Comparison of ENCODE assay signal across 10 mouse cellular contexts in genomic region chr9:77406906-77407305, GRCm38 (mm10). TPM values are rescaled to one million over a fixed set of nuclear protein-coding genes. Genes with fewer than 3 reads are reported as not detected.
DNase-seq lines count a peak whose midpoint lies in the region; ATAC-seq and TF ChIP-seq lines count a peak whose summit lies in the region.
"Had no signal": no experiment of that assay in that cellular context is flagged by ENCODE, and none has a peak within 500 bp of the region (broad histone marks: within the 10 kb centered on the region; RNA-seq: fewer than 3 reads in every experiment).

No protein-coding gene starts in this region.

- WGBS in intestine, embryonic 15.5 days = 52% methylated on average over 7 of the region's 7 CpGs

- peak; percentile 56; the same call in 1 of the 2 replicates for ATAC-seq in intestine, embryonic 15.5 days

- intact Hi-C loops in gastrocnemius, adult 2 months (cut with DNase I) = no loop called here

- H3K4me3 ChIP-seq in gastrocnemius, adult 2 months = no peak overlapping the region
- no peak overlapping the region for H3K4me3 ChIP-seq in intestine, embryonic 15.5 days (replicated peaks)
- H3K4me3 ChIP-seq: heart, embryonic 15.5 days; midbrain, embryonic 12.5 days had no signal

- peak; percentile 51 for TF ChIP-seq CTCF in gastrocnemius, adult 2 months (IDR thresholded peaks at IDR 0.05)

- no peaks in the 10 kb centered on the region for H3K36me3 ChIP-seq in intestine, embryonic 15.5 days
- H3K36me3 ChIP-seq: heart, embryonic 15.5 days; midbrain, embryonic 12.5 days had no signal

- H3K27me3 ChIP-seq in intestine, embryonic 15.5 days (replicated peaks) = no peaks in the 10 kb centered on the region
- H3K27me3 ChIP-seq: heart, embryonic 15.5 days; midbrain, embryonic 12.5 days had no signal

- no peak overlapping the region for H3K9ac ChIP-seq in intestine, embryonic 15.5 days
- H3K9ac ChIP-seq: heart, embryonic 15.5 days; midbrain, embryonic 12.5 days had no signal

- no peaks in the 10 kb centered on the region for H3K9me3 ChIP-seq in intestine, embryonic 15.5 days
- H3K9me3 ChIP-seq: heart, embryonic 15.5 days; midbrain, embryonic 12.5 days had no signal

- peak; percentile 44 for DNase-seq in gastrocnemius, adult 2 months
- no peak for DNase-seq in gastrocnemius, adult 18-20 months (ENCODE audit: low spot score)
- peak; percentile 41 for DNase-seq in urinary bladder, adult 2 months (ENCODE audit: low spot score)
- DNase-seq in urinary bladder, postnatal 4 days (ENCODE audit: low spot score in 2 of 2) = no peak
- peak; percentile 57 for DNase-seq in lung, postnatal 10 days
- DNase-seq in thymus, postnatal 36 days = peak; percentile 69
- no peak for DNase-seq in Muller cell, postnatal 12 days (ENCODE audit: inconsistent ontology term)

- no peak overlapping the region for H3K27ac ChIP-seq in gastrocnemius, adult 2 months
- H3K27ac ChIP-seq in intestine, embryonic 15.5 days = no peak overlapping the region
- H3K27ac ChIP-seq: heart, embryonic 15.5 days; midbrain, embryonic 12.5 days had no signal

- H3K4me2 ChIP-seq in intestine, embryonic 15.5 days (replicated peaks) = no peak overlapping the region
- H3K4me2 ChIP-seq: heart, embryonic 15.5 days; midbrain, embryonic 12.5 days had no signal

- H3K4me1 ChIP-seq in intestine, embryonic 15.5 days (replicated peaks) = no peaks in the 10 kb centered on the region

RNA-seq across cellular contexts. Expression of gene Mlip, which starts 54.1 kb away (rescaled TPM):
- total RNA-seq in gastrocnemius, adult 2 months (2021) = 100 to 1,000 TPM in 1 of 2 experiments, 10 to 100 TPM in 1; 77.3 to 100 TPM
- 100 to 1,000 TPM in 1 of 2 experiments, 10 to 100 TPM in 1; 88.0 to 103 TPM for total RNA-seq in gastrocnemius, adult 18-20 months (2021)
- 0.88 and 1.1 TPM in 2 replicates for polyA plus RNA-seq in urinary bladder, adult 2 months (2012; rRNA removed)
- polyA plus RNA-seq in intestine, embryonic 15.5 days (2015; fragmentation: Nextera tagmentation; extraction: Ambion mirVana) = 0.44 and 0.59 TPM in 2 replicates

Comparison
In these comparisons a context has a peak if more than half of its experiments do, and no peak if none do; other contexts are left out.
1. DNase-seq: peak in gastrocnemius, adult 2 months (single experiment), urinary bladder, adult 2 months (single experiment), lung, postnatal 10 days (single experiment) and thymus, postnatal 36 days (2 of 2); none in gastrocnemius, adult 18-20 months (single experiment), urinary bladder, postnatal 4 days (0 of 2) and Muller cell, postnatal 12 days (single experiment).